Mouse (Mus musculus): Measurements from ENCODE around the gene Xntrpc.
"Not testable (repeated sequence)": the region's sequence is repeated elsewhere in the genome, so short reads cannot be mapped to it uniquely, and the experiment has no call there.

Xntrpc gene

GRCm38 (mm10) chr7:102065046-102065891 lies at the start of gene Xntrpc, which contains the start of the genes Rnf121 and Xndc1:
Gene Xntrpc (plus strand): TSS chr7:102065713.
Gene Rnf121 (minus strand): TSS chr7:102065469.
Gene Xndc1 (plus strand): TSS chr7:102065511.
- peak; percentile 94 for DNase-seq (ENCODE audit: low spot score)

GRCm38 (mm10) chr7:102016936-102017335 lies 48.6 kb upstream of the Xntrpc start:
- no peak for DNase-seq (ENCODE audit: low spot score)

GRCm38 (mm10) chr7:102017452-102017851 lies 48.1 kb upstream of the Xntrpc start:
- no peak for DNase-seq (ENCODE audit: low spot score)

- DNase-seq (ENCODE audit: low spot score), result no peak
These were observed 47.5 kb upstream of the Xntrpc start for GRCm38 (mm10) chr7:102018034-102018433.

GRCm38 (mm10) chr7:102018590-102018989 lies 46.9 kb upstream of the Xntrpc start, which contains the start of gene Il18bp:
Gene Il18bp (minus strand): TSS chr7:102018690.
- DNase-seq (ENCODE audit: low spot score), result no peak

- DNase-seq (ENCODE audit: low spot score), result no peak
These were observed 46.2 kb upstream of the Xntrpc start for GRCm38 (mm10) chr7:102019362-102019761.

GRCm38 (mm10) chr7:102020934-102021333 lies 44.6 kb upstream of the Xntrpc start:
- DNase-seq (ENCODE audit: low spot score), result not testable (repeated sequence)

- DNase-seq (ENCODE audit: low spot score), result no peak
These were observed 41.7 kb upstream of the Xntrpc start for GRCm38 (mm10) chr7:102023821-102024220.

GRCm38 (mm10) chr7:102025187-102026119 lies 40.1 kb upstream of the Xntrpc start:
- DNase-seq (ENCODE audit: low spot score), result no peak

- DNase-seq (ENCODE audit: low spot score), result no peak
These were observed 30.6 kb upstream of the Xntrpc start for GRCm38 (mm10) chr7:102034904-102035303.

GRCm38 (mm10) chr7:102035534-102035933 lies 30.0 kb upstream of the Xntrpc start:
- DNase-seq (ENCODE audit: low spot score), result no peak

- no peak for DNase-seq (ENCODE audit: low spot score)
These were observed 28.2 kb upstream of the Xntrpc start for GRCm38 (mm10) chr7:102037318-102037717.

- no peak for DNase-seq (ENCODE audit: low spot score)
These were observed 23.2 kb upstream of the Xntrpc start for GRCm38 (mm10) chr7:102042314-102042713.

- DNase-seq (ENCODE audit: low spot score), result not testable (repeated sequence)
These were observed 17.0 kb upstream of the Xntrpc start for GRCm38 (mm10) chr7:102048524-102048923.

GRCm38 (mm10) chr7:102061353-102061752 lies 4.2 kb upstream of the Xntrpc start:
- no peak for DNase-seq (ENCODE audit: low spot score)

- no peak for DNase-seq (ENCODE audit: low spot score)
These were observed 3.3 kb upstream of the Xntrpc start for GRCm38 (mm10) chr7:102062203-102062602.

GRCm38 (mm10) chr7:102063891-102064290 lies 1.6 kb upstream of the Xntrpc start:
- no peak for DNase-seq (ENCODE audit: low spot score)

- no peak for DNase-seq (ENCODE audit: low spot score)
These were observed 863 bp upstream of the Xntrpc start for GRCm38 (mm10) chr7:102064655-102065045.

GRCm38 (mm10) chr7:102066363-102066762 lies 850 bp downstream of the Xntrpc start:
- DNase-seq (ENCODE audit: low spot score), result no peak

GRCm38 (mm10) chr7:102076714-102077296 lies 11.3 kb downstream of the Xntrpc start:
- DNase-seq (ENCODE audit: low spot score), result no peak

GRCm38 (mm10) chr7:102078517-102078916 lies 13.0 kb downstream of the Xntrpc start:
- no peak for DNase-seq (ENCODE audit: low spot score)

- no peak for DNase-seq (ENCODE audit: low spot score)
These were observed 14.8 kb downstream of the Xntrpc start for GRCm38 (mm10) chr7:102080311-102080710.

Data from testis, postnatal 14 days (tissue).